Mouse (Mus musculus) 3T3-L1 (cell line): Measurements from ENCODE around the gene Gnao1.
A peak's percentile ranks its signal among the peaks of the same experiment; 100 is the strongest.

Experiments used
- DNase-seq: peaks from one replicate; pipeline ENCODE4 v3.0.0-alpha.2; 2015; ENCODE audit warnings: low read depth, low spot score

The Gnao1 gene

DNA sequence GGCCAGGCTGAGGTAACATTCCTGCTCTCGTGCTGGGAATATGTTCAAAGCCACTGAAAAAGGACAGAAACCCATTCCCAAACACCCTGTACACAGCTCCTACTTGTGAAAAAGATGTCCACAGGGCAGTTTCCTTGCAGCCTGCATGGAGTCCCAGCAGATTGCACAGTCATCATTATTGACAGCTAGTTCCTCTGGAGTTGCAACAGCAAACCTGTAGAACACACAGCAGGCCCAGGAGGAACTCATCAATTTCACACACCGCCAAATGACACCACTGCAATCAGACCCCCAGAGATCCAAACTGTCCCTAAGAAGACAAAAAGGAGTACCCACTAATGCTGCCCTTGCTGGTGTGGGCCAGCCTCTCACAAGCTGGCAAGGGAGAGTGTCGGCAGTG lies 175.0 kb downstream of the Gnao1 start:
- no peak for DNase-seq

DNA sequence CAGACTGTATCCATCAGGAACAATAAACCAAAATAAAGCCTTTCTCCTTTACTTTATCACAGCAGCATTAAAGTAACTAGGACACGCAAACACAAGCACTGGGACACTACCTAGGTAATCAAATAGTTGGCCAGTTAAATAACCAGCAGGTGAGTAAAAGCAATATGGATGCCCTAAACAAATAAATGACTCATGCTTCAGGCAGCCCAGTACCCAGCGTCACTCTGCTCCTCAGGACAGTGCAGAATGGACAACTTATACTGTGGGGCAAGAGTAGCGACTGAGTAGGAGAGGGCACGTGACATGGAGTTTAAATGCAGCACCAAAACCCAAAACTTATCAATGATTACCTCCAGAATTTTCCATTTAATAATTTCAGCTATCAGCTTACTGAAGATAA lies 180.0 kb downstream of the Gnao1 start:
- no peak for DNase-seq

DNA sequence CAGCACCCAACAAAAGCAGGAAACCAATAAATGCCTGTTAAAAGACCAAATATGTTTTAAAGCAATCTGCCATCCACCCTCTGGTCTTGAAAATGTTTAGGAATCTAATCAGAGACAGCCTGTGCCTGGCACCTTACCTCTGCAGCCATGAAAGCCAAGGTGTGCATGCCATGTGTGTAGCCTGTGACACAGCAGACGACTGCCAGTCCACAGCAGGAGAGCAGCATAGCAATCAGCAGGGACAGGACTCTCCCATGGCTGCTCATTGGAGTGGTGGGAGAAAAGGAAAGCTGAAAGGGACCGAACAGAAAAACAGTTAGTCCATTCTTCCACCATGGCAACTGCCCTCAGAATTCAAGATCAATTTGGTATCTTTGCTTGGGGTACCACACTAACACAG lies 189.2 kb downstream of the Gnao1 start:
- no peak for DNase-seq

DNA sequence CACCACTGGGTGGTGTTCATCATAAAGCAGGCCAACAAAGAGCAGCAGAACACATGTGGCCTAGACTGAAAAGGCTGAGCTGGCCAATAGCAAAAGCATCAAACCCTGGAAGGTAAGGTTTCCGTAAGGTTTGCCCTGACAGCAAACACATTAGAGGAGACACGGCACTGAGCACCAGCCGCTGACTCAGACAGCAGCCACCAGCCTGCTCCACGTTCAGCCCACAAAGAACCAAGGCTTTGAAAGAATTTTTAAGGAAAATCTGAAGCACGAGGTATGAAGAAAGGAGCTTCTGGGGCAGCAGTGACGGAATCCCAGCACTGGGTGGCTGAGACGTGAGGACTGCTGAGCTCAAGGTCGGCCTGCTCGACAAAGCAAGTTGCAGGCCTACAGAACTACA lies 194.4 kb downstream of the Gnao1 start:
- no peak for DNase-seq

DNA sequence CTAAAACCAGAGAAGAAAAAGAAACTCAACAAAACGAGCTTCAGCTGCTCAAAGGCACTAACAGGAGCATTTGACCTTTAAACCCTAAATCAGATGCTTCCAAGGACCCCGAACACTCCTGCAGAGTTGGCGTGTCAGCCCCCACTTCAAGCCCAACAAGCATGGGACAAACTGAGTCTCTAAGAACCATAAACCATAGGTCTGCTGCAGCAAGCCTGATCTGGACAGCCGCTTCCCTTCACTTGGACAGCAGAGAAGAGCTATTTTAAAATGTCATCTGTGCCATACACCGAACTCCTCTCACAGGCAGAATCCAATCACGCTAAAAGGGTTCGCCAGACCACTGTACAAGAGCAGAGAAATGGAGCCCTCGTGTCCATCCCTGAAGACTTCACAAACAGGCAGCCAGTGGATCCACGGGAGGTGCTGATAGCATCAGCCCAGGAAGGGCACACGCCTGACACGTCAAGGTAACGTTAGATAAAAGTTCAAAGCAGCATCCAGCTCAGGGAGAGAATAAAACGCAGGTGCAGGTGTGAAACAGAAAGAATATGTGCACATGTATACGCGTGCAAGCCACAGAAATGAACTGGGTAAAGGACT lies 199.6 kb downstream of the Gnao1 start:
- DNase-seq: no peak

DNA sequence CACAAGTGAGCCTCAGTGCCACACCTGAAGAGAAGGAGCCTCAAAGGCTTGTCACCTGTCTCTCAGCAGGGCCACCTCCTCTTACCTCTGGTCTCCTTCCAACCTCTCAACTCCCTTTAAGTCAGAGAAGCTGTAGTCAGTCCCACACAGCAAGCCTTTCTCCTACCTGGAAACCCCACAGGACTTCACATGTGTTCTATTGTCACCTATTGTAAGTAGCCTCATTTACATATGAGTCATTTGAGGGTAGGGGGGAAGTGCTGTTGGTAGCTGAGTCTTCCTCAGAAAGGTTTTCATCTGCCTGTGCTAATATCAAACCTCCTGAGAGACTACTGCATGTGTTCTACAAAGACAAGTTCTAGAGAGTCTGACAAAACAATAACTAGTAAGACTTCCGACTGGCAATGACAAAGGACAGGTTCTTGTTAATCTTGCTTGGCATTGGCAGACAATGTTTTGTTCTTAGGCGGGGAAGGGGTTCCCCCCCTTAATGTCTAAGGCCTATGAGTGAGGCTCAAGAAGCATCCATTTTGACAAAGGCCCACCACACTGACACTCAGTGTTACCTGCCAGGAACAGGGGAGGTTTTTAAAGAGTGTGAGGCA lies 200.4 kb downstream of the Gnao1 start:
- DNase-seq: no peak

DNA sequence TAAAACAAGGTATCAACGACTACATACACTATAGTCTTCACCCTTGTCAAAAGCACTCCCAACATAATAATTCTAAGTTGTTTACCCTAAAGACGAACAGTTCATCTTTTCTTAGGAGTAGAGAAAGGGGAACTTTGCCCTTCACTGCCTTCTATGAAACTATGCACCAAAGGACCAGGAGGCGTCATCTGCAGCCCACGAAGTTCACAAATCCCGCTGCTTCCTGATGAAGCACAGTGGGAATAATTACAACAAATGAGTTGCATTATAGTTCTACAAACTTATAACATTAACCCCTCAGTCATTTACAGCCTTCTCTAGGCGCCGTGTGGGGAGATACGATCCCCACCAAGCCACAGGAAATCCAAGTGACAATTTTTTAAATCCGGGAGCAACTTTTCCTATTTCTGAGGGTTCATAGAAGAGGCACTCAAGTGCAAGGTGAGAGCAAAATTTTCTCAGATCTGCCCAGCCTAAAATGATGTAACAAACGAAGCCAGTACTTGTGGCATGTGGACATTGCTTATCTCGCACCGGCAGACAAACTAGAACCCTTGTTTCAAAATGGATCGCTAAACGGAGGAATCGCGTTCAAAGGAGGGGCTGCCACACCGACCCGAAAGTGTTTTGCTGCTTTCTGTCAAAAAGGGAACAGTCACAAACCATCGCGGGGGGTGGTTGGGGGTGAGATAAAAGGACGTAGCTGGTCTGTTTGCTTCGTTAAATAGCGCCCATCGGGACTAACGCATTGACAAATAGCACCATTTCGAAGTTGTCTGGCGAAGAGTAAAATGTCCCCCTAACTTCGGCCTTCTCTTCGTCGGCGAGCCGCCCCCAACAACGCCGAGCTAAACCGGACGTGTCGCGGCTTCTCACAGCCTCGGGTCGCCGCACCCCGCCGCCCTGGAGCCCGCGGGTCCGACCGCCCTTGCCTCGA lies 201.6 kb downstream of the Gnao1 start:
- DNase-seq: peak; percentile 28

DNA sequence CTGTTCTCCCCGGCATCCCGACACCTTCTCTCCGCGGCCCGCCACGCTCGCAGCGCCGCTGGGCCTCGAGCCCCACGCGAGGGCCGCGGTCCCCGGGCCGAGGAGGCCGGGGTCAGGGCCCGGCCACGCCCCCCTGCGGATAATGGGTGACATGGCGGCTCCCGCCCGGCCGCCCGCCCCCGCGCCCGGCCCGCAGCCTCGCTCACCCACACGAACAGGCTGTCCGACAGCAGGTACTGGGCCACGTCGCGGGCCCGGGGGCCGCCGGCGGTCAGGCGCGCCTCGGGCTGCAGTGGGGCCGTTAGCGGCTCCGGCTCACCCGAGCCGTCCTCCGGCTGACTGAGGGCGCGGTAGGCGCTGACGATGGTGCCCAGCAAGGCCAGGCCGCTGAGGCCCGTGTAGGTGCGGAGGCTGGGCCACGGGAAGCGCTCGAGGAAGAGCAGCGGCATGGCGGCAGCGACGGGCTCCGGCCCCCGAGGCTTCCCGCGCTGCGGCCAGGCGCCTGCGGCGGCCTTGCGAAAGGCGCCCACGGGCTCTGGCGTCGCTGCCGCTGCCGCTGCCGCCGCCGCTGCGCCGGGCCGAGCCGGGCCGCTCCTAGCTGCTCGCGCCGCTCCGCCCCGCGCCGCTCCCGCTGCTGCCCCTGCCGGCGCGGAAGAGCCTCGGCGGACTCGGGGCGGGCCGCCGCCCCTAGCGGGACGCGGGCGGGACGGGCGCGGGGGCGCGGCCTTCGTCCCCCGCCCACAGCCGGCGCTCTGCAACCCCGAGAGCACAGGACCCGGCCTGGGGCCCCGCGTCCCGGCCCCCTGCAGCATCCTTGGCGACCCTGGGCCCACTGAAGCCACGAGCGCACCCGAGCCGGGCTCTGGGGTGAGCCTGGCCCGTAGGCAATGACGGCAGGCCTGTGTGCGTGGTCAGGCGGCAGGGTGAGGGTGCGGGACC lies 202.5 kb downstream of the Gnao1 start, which contains the start of gene Amfr:
Amfr (minus strand) TSS at position 830 of the 939 bp plus-strand sequence.
- DNase-seq: peak; percentile 52

DNA sequence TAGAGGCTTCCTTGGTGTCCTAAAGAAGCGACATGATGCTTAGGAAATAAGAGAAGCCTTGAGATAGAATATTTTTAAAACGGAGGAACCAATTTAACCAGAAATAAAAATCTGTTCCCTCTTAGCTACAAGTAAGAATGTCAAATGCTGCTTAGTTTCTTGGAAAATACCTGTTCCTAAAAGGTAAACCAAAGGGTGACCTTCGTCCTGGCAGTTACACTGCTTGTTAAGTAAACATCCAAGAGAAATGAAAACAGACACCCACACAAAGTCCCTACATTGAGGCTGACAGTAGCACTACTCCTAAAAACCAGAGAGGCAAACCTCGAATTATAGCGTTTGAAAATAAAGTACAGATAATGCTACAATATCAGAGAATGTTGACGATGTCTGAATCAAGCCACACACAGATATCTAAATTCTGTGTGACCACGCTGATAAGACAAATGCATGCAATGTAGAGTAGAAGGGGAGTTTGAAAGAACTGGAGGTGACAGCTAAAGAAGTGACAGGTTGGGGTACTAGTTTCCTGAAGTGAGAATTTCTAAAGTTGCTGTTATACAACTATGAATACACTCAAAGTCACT lies 203.4 kb downstream of the Gnao1 start:
- DNase-seq: peak; percentile 16
